Mouse (Mus musculus) spleen, adult 2 months (tissue): Measurements from ENCODE around the gene Scamp5.

Experiments used
- CTCF ChIP-seq: fragments of 200-500 bp; IDR thresholded peaks from 2 replicates; pipeline ENCODE4 v1.5.1; 2011; ENCODE audit warnings: mild to moderate bottlenecking, inconsistent platforms; ENCODE audit not compliant: insufficient read depth, insufficient read length, insufficient replicate concordance; ENCODE audit errors: extremely low read depth
- POLR2A ChIP-seq: fragments of 200-500 bp; IDR thresholded peaks from 2 replicates; pipeline ENCODE4 v1.6.1; 2011; ENCODE audit warnings: low read depth, low read length, inconsistent platforms

- TF ChIP-seq POLR2A: no peak
- no peak for TF ChIP-seq CTCF
Observed at GRCm38 (mm10) chr9:57417341-57417740, 50.5 kb downstream of the Scamp5 start.
